Mouse (Mus musculus) layer of hippocampus, adult 9-10 months (tissue): ENCODE results near the gene Arhgef7.
A peak's percentile ranks its signal among the peaks of the same experiment; 100 is the strongest.

Experiments
- DNase-seq: peaks from one replicate; pipeline ENCODE4 v3.0.0; 2022; ENCODE audit warnings: low spot score

Arhgef7 gene

DNA sequence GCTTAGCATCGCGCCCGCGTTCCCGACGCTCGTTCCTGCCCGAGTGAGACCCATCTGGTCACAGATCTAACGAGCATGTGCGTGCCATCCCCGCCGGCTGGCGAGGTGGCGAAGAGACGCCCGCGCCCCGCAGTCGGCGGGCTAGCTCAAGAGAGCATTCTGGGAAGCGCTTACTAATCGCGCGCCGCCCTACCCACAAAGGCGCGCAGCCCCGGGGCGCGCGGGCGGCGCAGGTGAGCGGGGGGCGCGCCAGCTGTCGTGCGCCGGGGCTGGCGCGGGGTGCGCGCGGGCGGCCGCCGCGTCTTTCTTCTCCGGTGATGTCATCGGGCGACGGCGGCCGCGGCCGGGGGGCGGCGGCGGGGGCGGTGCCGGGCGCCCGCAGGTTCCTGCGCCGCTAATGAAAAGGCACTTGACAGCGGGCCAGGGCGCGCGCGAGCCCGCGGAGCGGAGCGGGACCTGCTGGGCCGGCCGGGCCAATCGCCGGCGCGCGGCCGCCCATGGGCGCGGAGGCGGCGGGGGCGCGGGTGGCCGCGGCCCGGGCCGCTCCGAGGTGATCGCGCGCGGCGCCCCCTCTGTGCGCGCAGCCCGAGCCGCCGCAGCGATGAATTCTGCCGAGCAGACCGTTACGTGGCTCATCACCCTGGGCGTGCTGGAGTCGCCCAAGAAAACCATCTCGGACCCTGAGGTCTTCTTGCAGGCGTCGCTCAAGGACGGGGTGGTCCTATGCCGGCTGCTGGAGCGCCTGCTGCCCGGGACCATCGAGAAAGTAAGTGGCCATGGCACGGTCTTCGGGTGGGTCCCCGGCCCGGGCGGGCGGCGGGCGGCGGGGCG is at the start of gene Arhgef7:
Gene Arhgef7 (plus strand): TSS at position 71 of the 831 bp plus-strand sequence.
- peak; percentile 39 for DNase-seq

DNA sequence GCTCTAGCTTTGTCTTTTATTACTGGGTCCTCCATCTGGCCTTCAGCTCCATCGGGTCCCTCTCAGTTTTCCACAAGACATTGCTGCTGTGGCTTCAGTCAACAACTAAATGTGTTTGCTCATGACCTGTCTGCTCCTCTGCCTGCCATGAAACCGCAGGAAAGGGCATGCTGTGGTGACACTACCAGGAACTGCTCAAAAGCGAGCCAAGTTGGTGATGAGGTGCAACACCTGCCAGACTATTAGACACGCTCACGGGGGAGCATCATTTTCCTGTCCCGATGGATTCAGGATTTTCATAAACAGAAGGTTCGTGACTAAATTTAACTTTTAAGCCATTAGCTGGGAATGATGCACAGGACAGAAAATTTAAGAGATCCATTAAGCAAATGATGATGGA is 43.0 kb upstream of the Arhgef7 start:
- no peak for DNase-seq

DNA sequence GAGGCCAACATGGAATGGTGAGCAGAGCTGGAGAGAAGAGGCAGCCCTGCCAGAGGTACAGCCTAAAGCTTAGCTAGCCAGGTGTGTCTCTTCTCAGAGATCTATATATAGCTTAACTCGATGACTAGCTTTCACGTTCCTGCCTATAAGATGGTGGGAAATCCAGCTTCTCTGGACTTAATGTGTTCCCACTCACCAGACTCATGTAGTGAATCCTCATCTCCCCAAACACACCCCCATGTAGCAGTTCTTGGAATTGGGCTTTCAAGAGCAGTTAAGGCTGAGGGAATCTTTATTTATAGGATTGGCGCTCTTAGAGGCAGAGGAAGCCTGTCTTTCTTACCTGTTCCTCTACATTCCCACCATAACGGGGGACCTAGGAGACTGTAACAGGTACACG is 40.3 kb upstream of the Arhgef7 start:
- no peak for DNase-seq

DNA sequence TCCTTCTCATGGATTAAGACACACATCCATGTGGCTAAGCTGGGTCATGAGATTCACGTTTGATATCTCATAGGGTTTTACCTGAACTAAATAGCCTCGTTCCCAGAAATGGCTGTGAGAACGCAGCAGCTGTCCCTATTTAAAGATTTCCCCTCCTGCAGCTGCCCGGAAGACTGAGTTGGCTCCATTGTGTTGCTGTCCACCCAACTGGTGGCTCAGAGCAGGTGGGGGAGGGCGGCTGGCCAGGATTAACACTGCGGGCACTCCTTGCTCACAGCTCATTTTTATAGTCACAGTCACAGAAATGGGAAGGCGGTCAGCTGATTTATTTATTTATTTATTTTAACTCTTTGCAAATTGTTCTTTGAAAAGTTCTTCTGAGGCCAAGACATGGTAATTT is 37.6 kb upstream of the Arhgef7 start:
- DNase-seq, result no peak

DNA sequence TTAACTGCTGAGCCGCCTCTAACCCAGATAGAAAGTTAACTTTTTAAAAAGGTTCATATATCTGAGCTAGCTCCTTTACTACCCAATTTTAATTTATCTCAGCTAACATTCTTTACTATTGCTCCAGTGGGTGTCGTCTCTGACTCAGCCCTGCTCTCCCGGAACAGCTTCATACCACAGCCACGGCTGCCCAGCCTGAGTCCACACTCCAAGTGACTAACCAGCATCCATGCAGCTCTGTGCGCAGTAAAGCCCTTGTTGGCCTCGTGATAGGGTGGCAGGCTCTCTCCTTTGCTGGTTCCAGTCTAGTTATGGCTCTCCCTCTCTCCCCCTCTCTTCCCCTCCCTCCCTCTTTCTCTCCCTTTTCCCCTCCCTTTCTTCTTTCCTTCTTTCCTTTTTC is 36.2 kb upstream of the Arhgef7 start:
- no peak for DNase-seq

DNA sequence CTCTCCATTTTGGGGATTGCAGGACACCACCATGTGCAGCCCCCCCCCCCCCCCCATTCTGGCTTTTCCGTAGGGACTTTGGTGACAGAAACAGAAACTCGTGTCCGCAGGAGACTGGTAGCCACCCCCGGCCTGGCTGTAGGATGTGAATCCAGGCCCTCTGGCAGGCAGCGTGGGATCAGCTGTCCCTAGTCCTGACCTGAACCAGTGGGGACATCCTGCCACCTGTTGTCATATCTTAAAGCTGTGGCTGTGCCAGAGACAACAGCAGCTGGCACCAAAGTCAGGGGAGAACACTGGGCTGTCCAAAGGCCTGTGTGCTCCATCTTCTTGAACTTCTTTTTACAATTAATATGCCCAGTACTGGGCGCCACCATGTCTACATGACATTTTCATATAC is 35.8 kb upstream of the Arhgef7 start:
- DNase-seq, result no peak

DNA sequence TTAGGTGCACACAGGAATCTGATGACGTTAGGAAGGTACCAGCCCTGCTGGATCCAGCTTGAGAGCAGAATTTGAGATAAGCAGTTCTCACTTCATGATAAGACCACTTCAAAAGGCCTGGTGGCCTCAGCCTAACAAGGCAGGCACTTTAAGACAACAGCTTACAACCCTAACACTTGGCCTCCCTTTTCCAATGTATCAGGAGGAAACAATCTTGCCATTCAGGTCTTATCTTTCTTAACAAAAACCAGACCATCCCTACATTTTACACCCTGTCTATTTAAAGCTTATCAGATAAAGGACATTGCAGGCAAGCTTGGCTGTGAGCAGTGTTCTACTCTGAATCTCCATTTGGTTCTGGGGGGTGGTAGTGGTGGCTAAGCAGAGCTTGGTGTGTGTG is 35.1 kb upstream of the Arhgef7 start:
- DNase-seq, result no peak

DNA sequence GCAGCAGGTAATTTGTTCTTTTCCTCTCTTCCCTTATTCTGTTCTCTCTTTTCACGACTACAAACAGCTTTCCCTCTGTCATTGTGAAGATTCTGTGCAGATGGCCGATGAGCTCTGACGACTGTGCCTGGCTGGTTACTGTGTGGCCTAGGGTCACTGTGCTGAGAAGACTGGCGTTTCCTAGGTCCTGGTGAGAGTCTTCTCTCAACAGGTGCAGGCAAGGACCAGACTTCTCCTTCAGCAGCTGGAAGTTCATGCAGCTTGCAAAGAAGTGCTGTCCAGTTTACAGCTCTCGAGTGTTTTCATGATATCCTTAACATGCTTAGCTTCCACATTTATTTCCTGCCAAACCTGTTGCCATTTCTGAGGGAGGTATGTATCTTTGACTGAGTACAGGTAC is 33.5 kb upstream of the Arhgef7 start:
- DNase-seq, result no peak

DNA sequence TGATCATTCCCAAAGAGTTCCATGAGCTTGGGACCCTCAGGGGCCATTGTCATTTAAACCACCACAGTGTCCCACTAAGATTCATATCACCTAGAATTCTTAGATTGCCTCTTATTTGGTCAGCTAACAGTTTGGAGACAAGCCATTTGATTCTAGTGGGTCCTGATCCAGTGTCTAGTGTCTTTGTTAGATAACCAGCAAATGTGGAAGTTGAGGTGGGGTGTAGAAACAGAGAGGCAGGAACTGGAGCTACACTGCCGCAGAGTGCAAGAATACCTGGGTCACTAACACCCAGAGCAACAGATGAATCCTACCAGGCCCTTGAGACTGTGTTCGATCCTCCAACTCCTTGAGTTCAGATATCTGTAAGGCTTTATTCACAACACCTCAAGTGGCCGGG is 31.3 kb upstream of the Arhgef7 start:
- DNase-seq, result no peak

DNA sequence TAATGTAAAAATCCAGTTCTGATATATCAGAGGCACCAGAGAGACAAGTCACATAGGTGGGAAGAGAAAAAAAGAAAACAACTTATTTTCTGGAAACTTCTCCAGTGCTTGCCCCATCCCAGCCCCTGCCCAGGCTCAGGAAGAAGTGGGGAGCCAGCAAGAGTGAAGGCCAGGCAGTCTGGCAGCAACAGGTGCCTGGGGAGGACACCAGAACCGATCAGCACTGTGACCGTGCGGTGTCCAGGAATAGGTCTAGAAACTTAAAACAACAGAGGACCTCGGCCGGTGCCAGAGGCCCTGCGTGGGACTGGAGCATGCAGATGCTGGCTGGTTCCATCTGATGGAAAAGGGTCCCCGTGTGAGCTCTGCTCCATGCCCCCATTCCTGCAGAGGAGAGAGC is 30.1 kb upstream of the Arhgef7 start:
- DNase-seq, result no peak

DNA sequence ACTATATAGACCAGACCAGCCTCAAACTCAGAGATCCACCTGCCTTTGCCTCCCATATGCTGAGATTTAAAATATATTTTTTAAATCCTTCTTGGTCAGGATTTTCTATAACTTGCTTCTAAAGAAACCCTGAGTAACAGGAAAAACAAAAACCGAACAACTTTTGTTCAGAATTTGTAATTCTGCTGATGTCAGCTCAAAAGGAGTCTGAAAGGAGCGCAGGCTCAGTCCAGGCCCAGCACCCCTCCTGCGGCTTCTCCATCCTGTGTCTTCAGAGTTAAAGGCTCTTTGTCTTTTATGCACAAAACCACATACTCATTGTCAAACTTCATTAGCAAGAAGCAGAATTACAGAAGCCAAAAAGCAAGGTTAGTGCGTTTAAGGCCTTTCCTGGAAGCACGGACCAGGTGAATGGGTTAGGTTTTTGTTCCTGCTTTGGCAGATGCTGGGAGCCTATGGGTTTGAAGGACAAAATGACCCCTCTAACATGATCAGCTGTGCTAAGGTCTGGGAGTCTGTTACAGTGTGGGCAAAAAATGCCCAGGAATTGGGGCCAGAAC is 28.0 kb upstream of the Arhgef7 start:
- no peak for DNase-seq

DNA sequence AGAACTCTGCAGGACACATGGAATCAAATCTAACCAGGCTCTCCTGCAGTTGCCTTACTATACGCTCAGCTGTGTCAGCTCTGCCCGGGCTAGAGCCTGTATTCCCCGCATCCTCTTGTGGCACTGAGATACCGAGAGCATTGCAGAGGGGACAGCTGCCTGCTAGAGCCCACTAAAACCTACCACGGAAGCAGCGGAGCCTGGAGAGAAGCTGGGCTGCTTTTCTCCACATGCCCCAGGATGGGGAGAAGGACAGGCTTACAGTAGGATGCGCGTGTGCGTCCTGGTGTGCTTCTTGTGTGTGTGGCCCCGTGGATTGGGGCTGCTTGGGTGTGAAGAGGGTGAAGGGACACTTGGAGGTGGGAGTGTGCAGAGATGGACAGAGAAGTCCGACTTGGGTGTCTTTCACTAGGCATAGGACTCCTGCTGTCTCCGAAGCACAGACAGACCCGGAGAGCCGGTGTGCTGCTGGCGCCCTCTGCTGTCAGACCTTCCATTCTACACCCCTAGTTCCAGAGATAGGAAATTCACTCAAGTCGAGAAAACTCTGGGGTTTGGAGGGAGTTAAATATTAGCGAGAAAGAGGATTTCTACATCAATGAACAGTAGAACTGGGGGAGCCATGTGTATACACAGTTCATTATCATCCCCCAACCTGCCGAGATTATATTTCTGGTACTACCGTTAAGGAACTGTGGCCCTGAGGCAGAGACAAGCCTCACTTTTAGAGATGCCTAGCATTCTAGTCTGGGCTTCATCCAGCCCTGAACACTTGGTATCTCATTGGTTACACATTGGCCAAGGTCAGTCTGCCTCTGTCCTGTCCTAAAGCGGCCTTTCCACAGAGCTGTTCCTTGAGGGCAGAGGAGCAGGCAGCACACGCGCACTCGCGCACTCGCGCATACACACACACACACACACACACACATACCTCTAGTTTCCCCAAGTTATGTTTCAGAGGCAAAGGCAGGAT is 27.2 kb upstream of the Arhgef7 start:
- peak; percentile 69 for DNase-seq

DNA sequence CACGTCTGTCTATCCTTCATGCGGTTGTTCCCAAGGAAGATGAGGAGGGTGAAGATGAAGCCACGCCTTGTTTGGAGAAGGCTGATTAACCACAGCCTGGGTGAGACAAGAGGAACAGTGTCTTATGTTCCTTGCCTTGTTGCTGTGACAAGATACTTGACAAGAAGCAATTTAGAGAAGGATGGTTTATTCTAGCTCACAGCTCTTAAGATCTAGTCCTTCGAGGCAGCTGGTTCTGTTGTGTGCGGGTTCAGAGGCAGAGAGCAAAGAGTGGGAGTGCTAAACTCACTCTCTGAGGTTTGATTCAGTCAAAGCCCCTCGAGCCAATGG is 26.5 kb upstream of the Arhgef7 start, which contains the start of gene 1700016D06Rik:
Gene 1700016D06Rik (minus strand): TSS at position 31 of the 330 bp plus-strand sequence.
- DNase-seq, result no peak

DNA sequence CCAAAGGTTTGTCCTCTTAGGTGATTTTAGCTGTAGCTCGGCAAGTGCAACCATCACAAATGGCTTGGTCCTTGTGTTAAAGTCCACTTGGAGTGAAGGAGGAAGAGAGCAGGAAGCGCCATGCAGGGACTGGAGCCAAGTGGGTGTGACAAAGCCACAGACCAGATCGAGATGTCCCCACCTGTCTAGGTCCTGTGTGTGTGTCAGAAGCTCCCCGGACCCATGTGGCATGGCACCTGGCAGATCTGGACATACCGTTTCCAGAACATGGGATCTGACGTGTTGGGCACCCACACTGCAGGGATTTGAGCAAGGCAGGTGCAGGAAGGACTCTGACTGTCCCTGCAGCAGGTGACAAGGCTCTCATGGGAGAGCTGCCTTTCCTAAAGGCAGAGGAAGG is 26.1 kb upstream of the Arhgef7 start:
- no peak for DNase-seq

DNA sequence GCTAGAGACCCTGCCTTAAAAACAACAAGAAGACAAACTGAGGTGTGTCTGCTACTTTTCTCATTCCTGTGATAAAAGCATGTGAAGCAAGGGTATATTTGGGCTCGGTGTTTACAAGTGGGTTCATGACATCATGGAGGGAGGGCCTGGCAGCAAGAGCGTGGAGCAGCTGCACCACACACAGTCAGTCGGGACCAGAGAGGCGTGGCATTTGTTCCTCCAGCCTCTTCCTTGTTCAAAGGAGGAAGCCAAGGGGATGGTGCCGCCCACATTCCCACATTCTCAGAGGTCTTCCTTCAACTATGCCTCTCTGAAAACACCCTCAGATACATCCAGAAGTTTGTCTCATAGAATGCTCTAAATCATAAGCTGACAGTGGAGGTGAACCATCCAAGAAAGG is 23.7 kb upstream of the Arhgef7 start:
- no peak for DNase-seq

DNA sequence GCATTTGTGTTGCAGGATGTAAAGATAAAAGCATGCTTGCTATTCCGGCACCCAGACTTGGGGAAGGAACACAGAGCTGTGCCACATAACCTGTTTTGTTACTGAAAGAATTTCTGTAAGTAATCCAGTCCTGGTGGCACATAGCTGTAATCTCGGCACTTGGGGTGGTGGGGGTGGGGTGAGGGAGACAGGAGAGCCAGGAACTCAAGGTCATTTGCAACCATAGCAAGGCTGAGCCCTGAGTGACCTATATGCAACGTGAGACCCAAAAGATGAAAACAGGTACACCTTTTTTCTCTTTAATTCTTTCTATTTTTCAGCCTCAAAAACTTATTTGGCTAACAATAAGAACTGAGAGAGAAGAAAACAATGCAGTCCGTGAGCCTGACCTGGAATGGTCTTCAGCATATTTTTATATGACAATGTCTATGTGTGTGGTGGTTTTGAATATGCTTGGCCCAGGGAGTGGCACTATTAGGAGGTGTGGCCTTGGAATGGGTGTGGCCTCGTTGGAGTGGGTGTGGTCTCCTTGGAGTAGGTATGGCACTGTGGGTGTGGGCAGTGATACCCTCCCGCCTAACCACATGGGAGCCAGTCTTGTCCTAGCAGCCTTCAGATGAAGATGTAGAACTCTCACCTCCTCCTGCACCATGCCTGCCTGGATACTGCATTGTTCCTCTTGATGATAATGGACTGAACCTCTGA is 22.7 kb upstream of the Arhgef7 start:
- no peak for DNase-seq

DNA sequence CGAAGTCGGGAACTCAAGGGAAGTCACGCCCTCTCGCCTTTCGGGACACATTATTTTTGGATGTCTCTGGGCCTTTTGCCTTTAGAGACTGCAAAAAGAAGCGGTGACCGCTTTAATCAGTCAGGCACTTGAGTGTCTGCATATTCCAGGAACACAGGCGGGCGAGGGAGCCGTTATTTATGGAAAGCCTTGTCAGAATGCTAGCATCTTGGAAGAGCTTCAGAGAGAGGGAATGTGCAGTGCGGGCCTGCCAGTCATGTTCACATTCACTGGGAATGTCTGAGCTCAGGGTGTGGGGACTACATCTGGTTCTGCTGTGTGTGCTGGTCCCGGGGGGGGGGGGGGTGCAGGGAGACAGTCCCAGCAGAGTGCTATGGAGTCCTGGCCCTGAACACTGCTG is 21.7 kb upstream of the Arhgef7 start:
- no peak for DNase-seq

DNA sequence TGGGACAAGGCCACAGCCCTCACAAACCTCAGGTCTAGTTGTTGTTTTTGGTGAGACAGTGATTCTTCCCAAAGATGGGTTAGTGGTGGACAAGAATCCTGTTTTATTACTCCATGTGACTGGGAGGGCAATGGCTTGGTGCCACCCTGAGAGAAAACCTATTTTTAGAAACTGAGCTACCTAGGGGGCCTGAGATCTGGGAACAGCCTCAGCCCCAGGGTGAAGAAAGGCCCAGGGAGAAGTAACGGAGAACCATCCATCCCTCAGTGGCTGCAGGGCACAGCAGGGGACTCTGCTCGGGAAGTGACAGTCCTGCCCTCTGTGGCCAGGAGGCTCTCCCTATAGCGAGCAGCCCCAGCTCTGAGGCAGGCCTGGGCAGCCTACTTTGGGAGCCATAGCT is 19.8 kb upstream of the Arhgef7 start:
- DNase-seq, result no peak

DNA sequence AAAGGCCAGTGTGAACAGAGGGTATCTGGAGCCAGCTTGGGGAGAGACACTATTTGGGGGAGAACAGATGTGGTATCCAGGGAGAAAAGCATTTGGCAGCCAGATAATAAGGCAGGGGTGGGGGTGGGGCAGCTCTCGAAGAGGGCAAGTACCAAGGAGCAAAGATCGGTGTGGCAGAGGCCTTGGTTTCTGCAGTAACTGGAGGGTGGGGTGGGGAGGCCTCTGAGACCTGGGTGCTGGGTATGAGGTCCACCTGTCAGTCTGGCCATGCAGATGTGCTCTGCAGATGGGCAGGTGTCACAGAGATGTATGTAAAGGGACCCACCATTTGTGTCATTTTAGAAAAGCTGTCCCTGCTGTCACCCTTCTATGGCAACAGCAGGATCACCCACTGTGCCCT is 18.7 kb upstream of the Arhgef7 start:
- no peak for DNase-seq

DNA sequence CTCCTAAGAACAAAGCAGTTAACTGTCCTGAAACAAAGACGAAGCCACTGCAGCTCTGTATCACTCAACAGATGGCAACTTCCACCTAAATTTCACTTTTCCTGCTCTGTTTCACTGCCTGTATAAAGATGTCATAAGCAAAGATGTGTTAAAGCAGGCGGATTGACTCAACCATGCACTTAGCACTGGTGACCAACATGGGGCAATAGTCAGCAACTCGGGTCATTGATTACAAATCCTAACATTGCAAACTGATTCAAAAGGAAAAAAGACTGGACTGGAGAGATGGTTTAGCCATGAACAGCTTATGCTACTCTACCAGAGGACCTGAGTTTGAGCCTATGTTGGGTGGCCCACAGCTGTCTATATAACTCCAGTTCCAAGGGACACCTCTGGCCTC is 18.0 kb upstream of the Arhgef7 start:
- no peak for DNase-seq

DNA sequence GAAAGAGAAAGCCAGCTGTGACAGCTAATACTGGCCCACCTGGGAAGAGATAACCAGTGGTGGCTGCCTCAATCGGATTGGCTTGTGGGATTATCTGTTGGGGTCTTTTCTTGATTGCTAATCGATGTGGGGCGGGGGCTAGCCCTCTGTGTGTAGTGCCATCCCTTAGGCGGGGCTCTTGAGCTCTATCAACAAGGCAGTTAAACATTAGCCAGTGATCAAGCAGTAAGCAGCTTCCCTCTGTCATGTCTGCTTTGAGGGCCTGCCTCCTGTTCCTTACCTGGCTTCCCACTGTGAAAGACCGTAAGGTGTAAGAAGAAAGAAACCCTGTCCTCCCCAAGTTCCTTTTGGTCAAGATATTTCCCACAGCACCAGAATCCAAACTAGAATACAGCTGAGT is 17.1 kb upstream of the Arhgef7 start:
- no peak for DNase-seq

DNA sequence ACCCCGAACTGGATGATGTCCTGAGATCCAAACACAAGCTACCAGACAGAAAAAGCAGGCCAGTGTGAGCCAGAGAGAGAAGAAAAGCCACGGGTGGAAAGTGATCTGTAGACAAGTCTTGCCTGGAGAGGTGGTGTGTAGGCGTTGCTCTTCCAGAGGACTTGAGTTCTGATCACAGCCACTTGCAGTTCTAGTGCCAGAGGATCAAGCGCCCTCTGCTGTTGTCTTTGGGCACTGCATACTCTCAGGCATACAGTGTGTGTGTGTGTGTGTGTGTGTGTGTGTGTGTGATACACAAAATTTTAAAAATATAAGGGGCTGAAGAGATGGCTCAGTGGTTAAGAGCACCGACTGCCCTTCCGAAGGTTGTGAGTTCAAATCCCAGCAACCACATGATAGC is 15.3 kb upstream of the Arhgef7 start:
- no peak for DNase-seq
